Mouse (Mus musculus) spleen, postnatal 4 days (tissue): ENCODE results near the gene Sp9.

ENCODE experiments used
- DNase-seq, 2 experiments: peaks; one replicate each; pipeline ENCODE4 v3.0.0; 2022; ENCODE audit warnings: low spot score in 2 of 2

The Sp9 gene

DNA sequence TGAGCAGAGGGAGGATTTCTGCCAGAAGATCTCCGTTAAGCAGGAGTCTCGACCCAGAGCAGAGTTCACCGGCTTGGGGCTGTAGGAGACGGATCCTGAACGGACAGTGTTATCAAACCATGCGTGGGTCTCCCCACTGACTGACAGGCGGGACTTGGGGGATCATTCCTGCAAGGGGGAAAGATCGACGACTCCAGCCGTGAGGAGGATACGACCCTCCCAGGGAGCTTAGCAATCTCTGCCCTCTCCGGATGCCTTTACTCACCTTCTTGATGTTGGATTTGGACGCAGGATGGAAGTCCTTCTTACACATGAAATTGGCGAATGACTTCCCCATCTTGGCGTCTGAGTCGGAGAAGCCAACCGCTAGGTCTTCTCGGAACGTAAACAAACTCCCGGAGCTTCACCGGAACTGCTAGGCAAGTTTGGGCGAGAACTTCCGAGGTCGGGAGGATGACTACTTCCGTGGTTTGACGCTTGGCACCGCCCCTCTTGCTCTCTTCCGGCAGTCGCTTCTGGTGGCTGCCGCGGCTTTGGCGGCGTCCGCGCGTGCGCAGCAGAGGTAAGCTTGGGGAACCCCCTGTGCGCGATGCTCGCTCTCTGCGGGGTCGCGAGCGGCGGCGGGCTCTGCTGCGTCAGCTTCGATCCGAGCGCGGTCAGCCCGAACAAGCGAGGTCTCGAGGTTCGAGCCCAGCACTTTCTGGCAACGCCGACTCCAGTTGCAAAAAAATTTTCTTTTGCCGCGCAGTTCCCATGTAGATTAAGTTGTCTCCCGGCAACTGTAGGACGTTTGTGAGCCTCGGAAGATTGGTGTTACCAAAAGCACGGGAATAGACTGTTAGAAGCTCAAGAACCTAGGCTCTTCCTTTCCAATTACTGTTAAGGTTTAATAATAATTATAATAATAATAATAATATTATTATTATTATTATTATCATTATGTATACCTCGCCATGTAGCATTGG is 40.7 kb downstream of the Sp9 start, which contains the start of the genes Scrn3 and Cir1:
Gene Scrn3 (plus strand): TSS at position 450 of the 965 bp plus-strand sequence.
Gene Cir1 (minus strand): TSS at position 550 of the 965 bp plus-strand sequence.
- DNase-seq = peak; percentile 93 to 96

DNA sequence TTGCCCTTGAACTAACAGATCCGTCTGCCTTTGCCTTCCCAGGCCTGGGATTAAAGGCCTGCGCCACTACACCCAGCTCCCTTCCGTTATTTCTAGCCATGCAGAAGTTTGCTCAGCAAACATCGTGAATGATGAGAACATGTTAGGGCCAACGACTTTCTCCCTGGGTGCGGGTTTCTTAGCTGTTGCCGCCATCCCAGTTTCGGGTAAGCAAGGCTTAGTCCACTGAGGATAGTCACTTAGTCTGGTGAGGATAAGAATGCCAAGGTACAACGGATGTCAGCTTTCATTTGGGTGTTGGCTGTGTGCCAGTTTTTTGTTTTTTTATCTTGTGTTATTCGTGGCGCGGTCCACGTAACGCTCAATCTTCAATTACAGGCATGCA is 41.4 kb downstream of the Sp9 start:
- DNase-seq = peak; percentile 55 to 77

DNA sequence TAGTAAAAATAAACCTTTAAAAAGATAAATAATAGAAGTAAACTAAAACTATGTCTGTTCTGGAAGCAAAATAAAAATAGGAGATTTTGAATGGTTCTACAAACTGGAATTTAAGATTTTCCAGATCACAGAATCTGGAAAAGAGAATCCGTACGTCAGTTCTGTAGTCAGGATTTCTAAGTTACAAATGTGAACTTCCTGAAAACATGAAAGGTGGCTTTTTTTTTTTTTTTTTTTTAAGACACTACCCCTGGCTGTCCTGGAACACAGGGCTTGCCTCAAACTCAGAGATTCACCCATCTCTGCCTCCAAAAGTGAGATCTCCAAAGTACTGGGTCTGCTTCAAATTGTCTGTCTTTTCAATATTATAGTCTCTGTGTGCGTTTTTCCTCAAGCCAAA is 42.6 kb downstream of the Sp9 start:
- DNase-seq = no peak

DNA sequence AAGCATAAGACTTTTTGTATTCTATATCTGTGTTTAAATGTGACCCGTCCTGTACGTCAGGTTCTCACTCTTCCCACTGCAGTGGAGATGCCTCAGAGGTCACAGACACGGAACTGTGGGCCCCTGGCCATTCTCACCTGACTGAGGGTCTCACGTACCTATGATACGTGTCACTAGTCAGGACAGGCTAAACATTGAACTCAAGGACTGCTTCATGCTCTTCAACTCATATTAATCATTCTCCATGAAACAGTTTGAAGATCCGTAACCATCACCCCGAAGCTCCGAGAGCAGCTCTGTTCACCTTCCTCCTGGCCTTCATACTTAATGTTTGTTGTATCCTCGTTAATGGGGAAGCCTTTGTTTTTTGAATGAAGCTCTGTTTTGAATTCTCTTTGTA is 45.7 kb downstream of the Sp9 start:
- DNase-seq = peak in 1 of 2 experiments; percentile 52

DNA sequence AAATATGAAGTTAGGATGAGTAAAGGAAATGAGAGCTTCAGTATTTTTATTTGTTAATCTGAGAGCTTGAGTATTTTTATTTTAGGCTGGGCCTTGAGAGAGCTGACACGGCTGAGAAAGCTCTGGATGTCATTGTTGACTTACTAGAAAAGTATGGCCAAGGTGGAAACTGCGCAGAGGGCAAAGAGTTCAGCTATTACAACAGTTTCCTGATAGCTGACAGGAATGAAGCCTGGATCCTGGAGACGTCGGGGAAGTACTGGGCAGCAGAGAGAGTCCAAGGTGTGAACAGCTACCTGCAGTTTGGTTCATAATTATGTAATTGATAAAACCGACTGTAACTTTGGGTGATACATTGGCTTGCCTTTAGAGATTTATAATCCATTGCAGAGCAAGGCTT is 47.5 kb downstream of the Sp9 start:
- peak in 1 of 2 experiments; percentile 34 for DNase-seq

DNA sequence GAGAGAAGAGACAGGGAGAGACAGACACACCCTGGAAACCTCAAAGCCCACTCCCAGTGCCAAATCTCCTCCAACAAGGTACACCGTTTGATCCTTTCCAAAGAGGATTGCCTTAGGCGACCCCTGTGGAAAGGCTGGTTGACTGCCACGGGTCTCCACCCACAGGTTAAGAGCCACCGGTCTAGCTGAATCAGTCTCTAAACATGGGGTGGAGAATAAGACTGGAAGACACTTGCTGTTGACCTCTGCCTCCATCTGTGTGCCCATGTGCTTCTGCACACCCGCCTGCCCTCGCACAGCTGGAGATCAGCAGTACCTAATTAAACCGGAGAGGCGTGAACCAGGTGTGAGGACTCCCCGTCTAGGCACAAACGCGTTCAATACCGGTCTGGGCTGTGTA is 51.3 kb downstream of the Sp9 start:
- peak in 1 of 2 experiments; percentile 52 for DNase-seq

DNA sequence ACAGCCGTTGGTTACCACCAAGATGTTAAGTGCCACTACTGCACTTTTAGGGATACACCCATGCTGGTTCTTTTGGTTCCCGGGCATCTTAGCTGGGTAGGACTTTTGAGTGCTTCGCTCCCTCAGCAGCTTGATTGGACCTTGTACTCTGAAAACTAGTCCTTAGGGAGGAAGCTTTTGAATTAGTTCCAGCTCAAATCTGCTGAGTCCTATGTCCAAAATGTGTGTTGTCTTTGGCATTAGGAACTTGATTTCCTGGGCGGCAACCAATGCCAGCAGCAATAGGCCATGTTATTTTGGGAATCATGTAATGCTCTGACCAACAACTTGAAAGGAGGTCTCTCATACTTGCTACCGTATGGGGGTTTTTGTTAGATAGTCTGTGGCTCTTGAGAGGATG is 54.1 kb downstream of the Sp9 start:
- DNase-seq = no peak
